In the genomic region with DNA sequence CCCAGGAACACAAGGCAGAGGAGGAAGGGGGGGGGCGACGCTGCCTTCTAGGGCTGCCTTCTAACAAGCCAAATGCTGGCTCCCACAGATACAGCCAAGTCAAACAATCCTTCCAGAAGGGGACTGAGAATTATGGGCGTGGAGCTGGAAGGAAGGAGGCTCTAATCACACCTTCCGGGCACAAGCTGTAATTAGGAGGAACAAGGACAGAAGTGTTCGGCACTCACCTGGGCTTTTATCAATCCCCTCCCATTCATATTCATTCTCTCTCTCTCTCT, we compare ENCODE assay signal across 9 mouse cellular contexts. TPM values are rescaled to one million over a fixed set of nuclear protein-coding genes. Genes with fewer than 3 reads are reported as not detected.
A peak's percentile ranks its signal among the peaks of the same experiment; 100 is the strongest.
DNase-seq lines count a peak whose midpoint lies in the region; ATAC-seq and TF ChIP-seq lines count a peak whose summit lies in the region.
"Had no signal": no experiment of that assay in that cellular context is flagged by ENCODE, and none has a peak within 500 bp of the region (broad histone marks: within the 10 kb centered on the region; RNA-seq: fewer than 3 reads in every experiment).

No protein-coding gene starts in this region.

- TF ChIP-seq CTCF in CH12.LX (conservative IDR thresholded peaks at IDR 0.05 in 1 of 2, IDR thresholded peaks at IDR 0.05 in 1 of 2; ENCODE audit: low read depth in 2 of 2, low read length in 2 of 2), result no peak
- no peak for TF ChIP-seq CTCF in bone marrow macrophage, adult 2 months (IDR thresholded peaks at IDR 0.05; ENCODE audit: low read depth, low read length)

- peaks cover 21 to 74% of the 10 kb centered on the region in 2 experiments for H3K4me1 ChIP-seq in CH12.LX (ENCODE audit: control insufficient read depth in 1 of 2, insufficient read depth in 2 of 2)
- H3K4me1 ChIP-seq in bone marrow macrophage, adult 2 months (ENCODE audit: control insufficient read depth, insufficient read depth, low read length), result peaks cover 63% of the 10 kb centered on the region
- peaks cover 87% of the 10 kb centered on the region for H3K4me1 ChIP-seq in hindbrain, embryonic 10.5 days (replicated peaks)
- peaks cover 75% of the 10 kb centered on the region for H3K4me1 ChIP-seq in lung, embryonic 16.5 days (replicated peaks; ENCODE audit: control insufficient read depth, insufficient read depth, low read length)

- H3K27ac ChIP-seq in CH12.LX (ENCODE audit: insufficient read depth, low read depth), result no peak overlapping the region
- H3K27ac ChIP-seq in bone marrow macrophage, adult 2 months (ENCODE audit: insufficient read depth, low read depth, low read length), result peak overlapping the region; percentile 32; the same call in 1 of the 2 replicates
- H3K27ac ChIP-seq in hindbrain, embryonic 10.5 days, result peak overlapping the region; percentile 80
- H3K27ac ChIP-seq in lung, embryonic 16.5 days (ENCODE audit: low read length), result peak overlapping the region; percentile 90

- no peak for TF ChIP-seq EP300 in CH12.LX (IDR thresholded peaks at IDR 0.05; ENCODE audit: low read length)

- ATAC-seq in lung, embryonic 16.5 days (ENCODE audit: low read depth), result peak; percentile 46
- no peak for ATAC-seq in frontal cortex, adult (ENCODE audit: low TSS enrichment)

- DNase-seq in CH12.LX (ENCODE audit: extremely low read depth) (no peak), adipocyte (ENCODE audit: low spot score) (no peak)
- no peak for DNase-seq in hindbrain, embryonic 10.5 days (ENCODE audit: low spot score)
- no peak for DNase-seq in layer of hippocampus, adult 8-10 months (ENCODE audit: low spot score in 2 of 2)
- DNase-seq in frontal cortex, postnatal 25 days (ENCODE audit: low spot score in 2 of 2), result no peak
- DNase-seq: thymus, postnatal 14 days had no signal

- H3K9ac ChIP-seq in CH12.LX (ENCODE audit: insufficient read depth, low read depth), result no peak overlapping the region
- peak overlapping the region; percentile 58 for H3K9ac ChIP-seq in lung, embryonic 16.5 days (ENCODE audit: low read length)

- TF ChIP-seq RAD21 in CH12.LX (IDR thresholded peaks at IDR 0.05; ENCODE audit: low read depth, low read length), result no peak

- H3K27me3 ChIP-seq in CH12.LX (replicated peaks), result no peaks in the 10 kb centered on the region
- no peaks in the 10 kb centered on the region for H3K27me3 ChIP-seq in hindbrain, embryonic 10.5 days (ENCODE audit: insufficient read depth, poor library complexity, severe bottlenecking)
- no peaks in the 10 kb centered on the region for H3K27me3 ChIP-seq in lung, embryonic 16.5 days (ENCODE audit: control insufficient read depth, insufficient read depth, low read depth, low read length)

- 25% methylated on average over 5 of the region's 5 CpGs for WGBS in hindbrain, embryonic 10.5 days
- WGBS in lung, embryonic 16.5 days, result 6% methylated on average over 5 of the region's 5 CpGs

- dilution Hi-C loops in CH12.LX (cut with MboI; ENCODE audit: extremely low pct_ligation_motif_present, extremely low pct_unique_long_range_greater_than_20kb, low sequenced_read_pairs), result no loop called here

- H3K36me3 ChIP-seq in CH12.LX (replicated peaks in 1 of 2; ENCODE audit: control insufficient read depth in 1 of 2, insufficient read depth in 1 of 2, low read length in 1 of 2), result peaks cover 0 to 46% of the 10 kb centered on the region in 2 experiments
- H3K36me3 ChIP-seq in hindbrain, embryonic 10.5 days, result peaks cover 17% of the 10 kb centered on the region; the same call in 1 of the 2 replicates
- H3K36me3 ChIP-seq in lung, embryonic 16.5 days (ENCODE audit: control insufficient read depth, insufficient read depth, low read length), result no peaks in the 10 kb centered on the region

- no peaks in the 10 kb centered on the region for H3K9me3 ChIP-seq in CH12.LX (replicated peaks; ENCODE audit: low read length)
- H3K9me3 ChIP-seq in hindbrain, embryonic 10.5 days, result no peaks in the 10 kb centered on the region
- no peaks in the 10 kb centered on the region for H3K9me3 ChIP-seq in lung, embryonic 16.5 days (ENCODE audit: control insufficient read depth, low read length)

- H3K4me2 ChIP-seq in CH12.LX (ENCODE audit: insufficient read depth, low read depth, poor library complexity, severe bottlenecking), result peak overlapping the region; percentile 18; the same call in 1 of the 2 replicates
- H3K4me2 ChIP-seq in lung, embryonic 16.5 days (ENCODE audit: low read depth, low read length), result peak overlapping the region; percentile 52

- no peak for TF ChIP-seq POLR2A in CH12.LX (IDR thresholded peaks at IDR 0.05; ENCODE audit: low read depth, low read length)
- no peak for TF ChIP-seq POLR2A in bone marrow macrophage, adult 2 months (IDR thresholded peaks at IDR 0.05; ENCODE audit: borderline replicate concordance, low read depth, low read length)

- H3K79me2 ChIP-seq in CH12.LX (replicated peaks; ENCODE audit: control insufficient read depth, extremely low read depth, insufficient read depth, poor library complexity, severe bottlenecking), result peaks cover 97% of the 10 kb centered on the region

- in situ Hi-C loops in CH12.LX (cut with MboI; ENCODE audit: low pct_ligation_motif_present, low pct_unique_long_range_greater_than_20kb, low sequenced_read_pairs), result no loop called here

- no peak overlapping the region for H3K4me3 ChIP-seq in CH12.LX (replicated peaks in 1 of 3; ENCODE audit: low read depth in 2 of 3, low read length in 2 of 3, poor library complexity in 1 of 3)
- H3K4me3 ChIP-seq in bone marrow macrophage, adult 2 months (ENCODE audit: insufficient read depth, low read length), result peak overlapping the region; percentile 40
- H3K4me3 ChIP-seq in hindbrain, embryonic 10.5 days, result peak overlapping the region; percentile 38
- H3K4me3 ChIP-seq in lung, embryonic 16.5 days (ENCODE audit: low read length), result peak overlapping the region; percentile 66

TF ChIP-seq in CH12.LX, 34 proteins besides CTCF, POLR2A, EP300 and RAD21:
- TF ChIP-seq TBP (conservative IDR thresholded peaks at IDR 0.05; ENCODE audit: low read depth, low read length), result no peak
- no peak for TF ChIP-seq USF1 (IDR thresholded peaks at IDR 0.05; ENCODE audit: low read depth, low read length)
- TF ChIP-seq SIN3A (IDR thresholded peaks at IDR 0.05; ENCODE audit: low read length), result no peak
- TF ChIP-seq ZMIZ1 (IDR thresholded peaks at IDR 0.05; ENCODE audit: low read depth, low read length), result no peak
- no peak for TF ChIP-seq ZC3H11A (IDR thresholded peaks at IDR 0.05; ENCODE audit: low read depth, low read length)
- TF ChIP-seq CHD2 (IDR thresholded peaks at IDR 0.05; ENCODE audit: low read length), result no peak
- TF ChIP-seq NELFE (IDR thresholded peaks at IDR 0.05; ENCODE audit: low read depth, low read length), result no peak
- no peak for TF ChIP-seq JUND (conservative IDR thresholded peaks at IDR 0.05; ENCODE audit: low read depth, low read length)
- no peak for TF ChIP-seq HCFC1 (IDR thresholded peaks at IDR 0.05; ENCODE audit: low read depth, low read length)
- TF ChIP-seq USF2 (conservative IDR thresholded peaks at IDR 0.05; ENCODE audit: low read depth, low read length), result no peak

RNA-seq across cellular contexts. Expression of a gene that starts 53.1 kb away (rescaled TPM):
- 73.7 and 85.1 TPM in 2 replicates for total RNA-seq in CH12.LX (2012; rRNA removed)
- 29.3 and 34.6 TPM in 2 replicates for total RNA-seq in CH12.LX (2014; rRNA removed)
- polyA plus RNA-seq in CH12.LX (2012; ENCODE audit: insufficient read length, low read depth), result 32.4 and 37.3 TPM in 2 replicates
- 30.3 and 39.5 TPM in 2 replicates for polyA plus RNA-seq in bone marrow macrophage, adult 2 months (2012; ENCODE audit: insufficient read depth, insufficient read length, missing spikeins)
- 73.3 and 86.6 TPM in 2 replicates for polyA plus RNA-seq in hindbrain, embryonic 10.5 days (2016; fragmentation: Nextera tagmentation; extraction: Ambion mirVana)
- polyA plus RNA-seq in lung, embryonic 16.5 days (2015; fragmentation: Nextera tagmentation; extraction: Ambion mirVana), result 152 and 155 TPM in 2 replicates
- 10 to 100 TPM; 48.9 to 53.4 (median 49.5) TPM for total RNA-seq in layer of hippocampus, adult 8-10 months (2022)

Comparison
In these comparisons a context has a peak if more than half of its experiments do, and no peak if none do; other contexts are left out.
1. H3K4me3 ChIP-seq: peak in bone marrow macrophage, adult 2 months (single experiment), hindbrain, embryonic 10.5 days (single experiment) and lung, embryonic 16.5 days (single experiment); none in CH12.LX (0 of 3).